Mouse (Mus musculus): ENCODE data around the gene Adam29.

DNA sequence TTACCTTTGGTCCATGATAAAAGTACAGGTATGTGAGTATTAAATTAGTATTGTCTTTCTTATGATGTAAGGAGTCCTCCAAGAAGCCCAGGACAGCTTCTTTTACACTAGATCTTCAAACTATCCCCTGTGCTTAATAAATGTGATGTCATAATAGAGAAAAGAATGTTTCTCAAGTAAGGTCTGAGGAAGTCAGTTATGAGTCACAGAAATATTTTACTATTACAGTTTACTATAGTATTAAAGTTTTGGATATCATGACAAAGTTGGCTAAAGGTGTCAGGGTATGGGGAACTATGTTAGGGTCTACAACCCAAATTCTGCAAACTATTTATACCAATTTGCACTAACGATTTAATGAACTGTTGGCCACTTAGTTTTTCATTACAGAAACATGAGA lies at the start of gene Adam29:
- TF ChIP-seq CTCF (conservative IDR thresholded peaks at IDR 0.05; ENCODE audit: low read length) (no peak), POU5F1 (IDR thresholded peaks at IDR 0.05; ENCODE audit: borderline replicate concordance, low read length) (no peak), NANOG (IDR thresholded peaks at IDR 0.05; ENCODE audit: borderline replicate concordance, low read length) (no peak)

Data from E14TG2a.4 (cell line).